Mouse (Mus musculus) naive thymus-derived CD4-positive, alpha-beta T cell, adult 2 months (primary cell): ENCODE data around the gene Jmy.

Experiments
- DNase-seq: peaks from one replicate; pipeline ENCODE4 v3.0.0-alpha.2; 2011; ENCODE audit warnings: low read depth

Gene Jmy

DNA sequence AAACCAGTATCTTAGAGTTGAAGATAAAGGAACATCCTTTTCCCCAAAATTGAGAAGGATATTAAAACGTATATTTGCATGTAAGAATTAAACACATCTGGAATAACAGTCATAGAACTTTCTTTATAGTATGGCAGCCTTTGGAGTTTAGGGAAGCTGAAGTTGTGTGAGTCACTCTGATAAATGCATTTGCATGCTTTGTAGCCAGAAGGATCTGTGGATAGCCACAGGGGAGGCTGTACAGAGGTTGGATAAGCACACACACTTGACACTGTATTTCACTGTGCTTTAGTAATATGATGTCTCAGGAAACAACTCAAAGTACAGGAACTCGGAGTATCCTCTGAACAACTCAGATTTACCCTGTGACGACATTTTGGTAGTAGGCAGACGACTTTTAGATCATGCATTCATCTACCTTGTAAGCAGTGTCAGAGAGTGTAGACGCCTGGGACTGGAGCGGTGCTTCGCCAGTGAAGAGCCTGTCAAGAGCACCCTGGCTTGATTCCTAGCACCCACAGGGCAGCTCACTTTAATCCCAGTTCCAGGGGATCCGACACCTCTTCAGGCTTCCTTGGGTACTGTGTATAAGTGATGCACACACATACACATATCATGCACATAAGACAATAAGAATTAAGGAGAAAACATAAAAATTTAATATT, 119.1 kb downstream of the Jmy start:
- DNase-seq: no peak
